Mouse (Mus musculus): ENCODE measurements at regions not wholly inside any gene's neighbourhood (a gene's known extent, or its start where the extent isn't known, plus 50 kb on each side); places are given as distances from the start of the nearest gene placed in this dataset.
A peak's percentile ranks its signal among the peaks of the same experiment; 100 is the strongest.

DNA sequence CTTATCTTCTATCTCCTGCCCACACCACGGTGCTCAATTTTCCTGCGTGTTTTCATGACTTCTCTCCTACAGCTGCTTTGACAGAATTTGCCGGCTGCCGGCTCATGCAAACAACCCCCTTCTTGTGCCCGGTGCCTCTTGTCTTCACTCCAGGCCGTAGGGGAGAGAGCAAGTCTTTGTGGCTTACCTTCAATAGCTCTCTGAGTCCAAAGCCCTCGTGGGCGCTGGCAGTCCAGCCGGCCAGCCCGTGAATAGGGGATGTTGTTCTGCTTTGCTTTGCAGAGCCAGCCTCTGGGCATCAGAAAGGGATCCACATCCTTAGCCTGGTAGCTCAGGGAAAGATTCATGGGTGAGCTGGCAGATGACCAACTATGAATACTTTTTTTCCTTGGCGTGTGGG, 173.9 kb downstream of the Gsdmc2 start:
- ATAC-seq (replicated peaks; ENCODE audit: poor library complexity), result no peak

DNA sequence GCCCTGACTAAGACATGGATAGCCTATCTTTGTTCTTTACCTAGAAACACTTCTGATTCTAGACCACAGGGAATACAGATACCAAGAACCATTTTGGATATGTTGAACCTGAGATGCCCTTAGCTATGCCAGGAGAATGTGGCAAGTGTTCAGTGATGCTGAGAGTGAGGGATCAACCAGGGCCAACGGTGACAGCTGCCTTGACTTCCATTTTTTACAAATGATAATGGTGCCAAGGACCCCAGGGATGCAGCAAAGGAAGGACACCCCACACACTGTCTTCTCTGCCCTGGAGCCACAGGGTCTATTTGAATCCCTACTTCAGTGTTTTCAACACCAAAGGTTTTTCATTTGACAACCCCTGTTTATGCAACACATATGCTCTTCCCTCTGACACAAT, 174.4 kb downstream of the Gsdmc2 start:
- no peak for ATAC-seq (replicated peaks; ENCODE audit: poor library complexity)

DNA sequence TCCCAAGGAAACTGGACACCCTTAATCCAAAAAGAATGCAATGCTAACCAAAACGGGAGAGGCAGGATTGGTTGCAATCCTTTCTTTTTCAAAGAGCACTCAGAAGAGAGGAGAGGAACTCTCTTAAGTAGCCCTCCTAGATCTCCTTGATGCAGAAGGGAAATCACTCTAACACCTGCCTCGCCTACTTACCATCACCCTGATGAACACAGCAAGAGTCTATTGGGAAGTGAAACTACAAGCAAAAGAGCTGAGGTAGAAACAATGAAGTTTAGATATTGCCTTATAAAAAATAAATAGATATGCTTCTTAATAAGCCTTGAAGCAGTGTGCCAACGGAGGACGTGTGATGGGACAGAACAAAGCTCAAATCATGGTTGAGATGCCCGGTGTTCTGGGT, 177.4 kb downstream of the Gsdmc2 start:
- no peak for ATAC-seq (replicated peaks; ENCODE audit: poor library complexity)

DNA sequence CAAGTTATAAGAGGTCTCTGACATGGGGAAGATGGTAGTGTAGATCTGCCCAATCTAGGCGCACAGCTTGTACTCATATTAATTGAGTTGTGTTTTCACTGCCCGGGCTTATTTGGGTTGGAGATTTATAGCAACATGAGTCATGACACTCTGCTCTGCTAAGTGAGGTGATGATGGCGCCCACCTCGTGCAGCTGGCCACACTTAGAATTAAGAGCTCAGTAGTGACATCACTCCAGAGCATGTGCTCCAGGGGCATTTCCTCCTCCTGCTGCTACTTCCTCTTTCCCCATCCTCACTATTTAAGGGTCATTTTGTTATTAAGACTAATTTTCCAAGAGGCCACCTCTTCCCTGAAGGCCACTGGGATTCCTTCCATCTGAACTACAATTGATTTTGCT, 179.5 kb downstream of the Gsdmc2 start:
- peak; percentile 83 for ATAC-seq (replicated peaks; ENCODE audit: poor library complexity)

DNA sequence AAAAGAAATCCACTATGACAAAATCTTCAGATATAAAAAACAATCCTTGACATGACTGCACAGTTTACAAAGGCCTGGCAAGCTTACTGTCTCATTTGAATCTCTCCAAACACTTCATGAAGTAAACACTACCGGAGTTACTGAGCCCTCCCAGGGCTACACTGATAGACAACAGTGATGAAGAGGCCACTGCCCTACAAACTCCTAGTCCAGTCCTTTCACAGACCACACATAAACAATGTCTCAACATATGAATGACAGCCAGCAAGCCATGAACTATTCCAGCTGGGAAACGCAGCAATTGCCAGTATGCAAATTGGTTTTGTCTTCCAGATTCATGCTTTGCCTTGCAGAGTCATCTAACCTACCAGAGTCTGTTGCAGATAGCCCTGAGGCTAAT, 180.1 kb downstream of the Gsdmc2 start:
- no peak for ATAC-seq (replicated peaks; ENCODE audit: poor library complexity)

DNA sequence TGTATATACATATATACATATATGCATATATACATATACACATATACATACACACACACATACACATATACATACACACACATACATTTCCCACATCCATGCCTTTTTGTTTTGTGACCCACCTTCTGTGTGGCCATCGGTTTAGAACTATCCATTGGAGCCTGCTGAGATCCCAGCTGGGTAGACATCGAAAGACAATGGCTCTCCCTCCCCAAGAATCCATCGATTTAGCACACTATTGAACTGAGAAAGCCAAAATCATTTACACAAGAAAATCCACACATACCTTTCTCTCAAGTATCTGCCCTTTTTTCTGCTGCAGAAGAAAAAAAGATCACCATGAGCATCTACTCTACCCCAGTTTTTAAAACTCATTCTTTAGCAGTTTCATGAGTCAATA, 182.8 kb downstream of the Gsdmc2 start:
- ATAC-seq (replicated peaks; ENCODE audit: poor library complexity), result no peak

DNA sequence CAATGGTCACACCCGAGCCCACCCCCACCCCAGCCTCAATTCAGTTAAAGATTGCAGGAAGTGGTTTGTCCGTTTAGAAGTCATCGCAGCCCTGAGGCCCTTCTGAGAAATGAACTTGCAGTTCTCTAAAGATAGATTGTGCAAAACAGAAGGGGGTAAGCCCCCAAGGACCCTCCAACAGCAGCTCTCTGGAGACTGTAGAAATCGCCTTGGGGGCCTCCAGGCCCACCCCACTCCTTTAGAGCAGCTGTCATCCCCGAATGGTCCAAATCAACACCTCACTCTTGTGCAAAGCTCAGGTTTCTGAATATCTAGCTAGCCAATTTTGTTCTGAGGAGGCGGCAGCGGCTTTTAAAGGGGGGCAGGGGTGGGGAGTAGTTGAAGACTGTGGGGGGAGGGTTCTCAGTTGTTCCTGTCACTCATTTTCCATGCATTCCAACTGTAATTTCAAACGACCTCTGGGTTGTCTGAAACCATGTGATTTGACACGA, 186.9 kb downstream of the Gsdmc2 start:
- peak; percentile 81 for ATAC-seq (replicated peaks; ENCODE audit: poor library complexity)

DNA sequence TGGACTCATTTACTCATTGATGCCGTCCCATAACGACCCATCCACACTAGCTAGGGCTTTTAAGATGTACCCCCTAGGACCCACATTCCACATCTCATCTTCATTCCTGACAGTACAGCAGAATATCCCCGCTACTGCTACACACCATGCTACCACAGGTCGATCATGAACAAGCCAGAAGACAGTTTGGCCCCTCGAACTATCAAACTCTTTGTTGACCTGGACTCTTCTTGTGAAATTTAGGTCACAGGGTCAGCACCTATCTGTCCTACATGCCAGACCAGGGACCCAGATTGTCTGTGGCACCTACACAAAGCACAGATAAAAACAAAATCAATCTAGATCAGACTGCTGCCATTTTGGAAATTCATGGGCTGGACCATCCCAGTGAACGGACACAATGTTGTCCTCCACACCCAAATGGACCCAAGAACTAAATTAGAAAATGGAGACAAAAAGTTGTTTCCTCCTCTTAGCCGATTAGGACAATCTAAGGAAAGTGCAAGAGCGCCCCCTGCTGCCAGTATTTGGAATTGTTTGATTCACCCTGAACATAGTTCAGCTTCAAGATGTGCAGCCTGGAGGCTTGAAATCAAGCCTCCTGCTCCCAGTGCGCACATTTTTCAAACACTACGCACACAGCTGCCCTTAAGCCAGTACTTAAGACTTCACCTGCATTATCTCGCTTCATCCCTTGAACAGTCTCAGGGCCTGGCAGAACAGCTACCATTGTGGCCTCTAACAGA, 192.6 kb downstream of the Gsdmc2 start:
- ATAC-seq (replicated peaks; ENCODE audit: poor library complexity), result peak; percentile 51

DNA sequence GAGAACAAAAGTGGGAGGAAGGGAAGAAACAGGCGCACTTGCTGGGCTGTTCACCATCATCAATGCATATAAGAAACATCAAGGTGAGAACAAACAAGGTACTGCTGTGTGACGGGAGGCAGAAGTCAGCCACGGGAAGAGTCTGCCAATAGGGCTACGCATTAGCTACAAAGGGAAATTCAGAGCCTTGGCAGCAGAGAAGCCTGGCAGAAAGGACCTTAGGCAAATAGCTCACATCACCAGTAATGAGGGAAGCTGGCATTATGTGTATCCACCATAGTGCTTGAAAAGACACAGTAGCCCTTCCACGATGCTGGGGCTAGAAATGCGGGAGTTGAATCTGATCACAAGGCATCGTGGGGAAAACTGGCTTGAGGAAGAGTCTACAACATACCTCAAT, 193.9 kb downstream of the Gsdmc2 start:
- no peak for ATAC-seq (replicated peaks; ENCODE audit: poor library complexity)

DNA sequence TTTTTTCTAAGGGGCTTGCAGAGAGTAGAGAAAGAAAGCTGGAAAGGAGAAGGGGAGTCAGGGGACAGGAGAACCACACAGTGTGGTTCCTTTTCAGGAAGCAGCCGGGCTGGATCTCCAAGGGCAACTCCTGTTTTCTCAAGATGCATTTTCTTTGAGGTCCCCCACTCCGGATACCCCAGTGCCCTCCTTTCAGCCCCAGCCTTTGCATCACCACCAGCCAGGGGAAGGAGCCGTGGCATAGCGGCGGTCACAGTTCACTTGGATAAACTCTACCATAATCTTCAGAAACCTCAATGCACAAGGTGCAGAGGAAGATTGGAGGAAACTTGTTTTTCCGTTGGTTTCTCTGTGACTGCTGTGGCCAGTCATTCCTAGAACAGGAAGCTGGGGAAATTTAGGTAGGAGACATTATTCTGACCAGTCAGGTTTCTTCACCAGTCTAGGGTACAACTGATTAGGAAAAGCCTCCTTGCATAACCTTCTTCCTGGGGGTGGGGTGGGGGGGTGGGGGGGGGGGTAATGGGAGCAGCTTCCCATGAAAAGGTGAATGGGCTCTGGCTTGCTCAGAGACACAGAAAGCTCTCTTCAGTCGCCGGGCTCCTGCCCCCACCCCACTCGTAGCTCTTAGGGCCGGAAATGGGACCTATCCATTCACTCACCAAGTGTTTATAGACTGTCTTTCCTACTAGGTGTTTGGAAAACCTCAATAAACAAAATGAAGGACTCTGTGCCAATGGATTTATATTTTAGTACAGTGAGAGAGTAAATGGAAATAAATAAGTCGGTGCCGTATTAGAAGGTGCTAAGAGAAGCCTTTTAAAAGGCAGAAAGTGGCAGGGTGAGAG, 196.6 kb downstream of the Gsdmc2 start:
- peak; percentile 85 for ATAC-seq (replicated peaks; ENCODE audit: poor library complexity)

DNA sequence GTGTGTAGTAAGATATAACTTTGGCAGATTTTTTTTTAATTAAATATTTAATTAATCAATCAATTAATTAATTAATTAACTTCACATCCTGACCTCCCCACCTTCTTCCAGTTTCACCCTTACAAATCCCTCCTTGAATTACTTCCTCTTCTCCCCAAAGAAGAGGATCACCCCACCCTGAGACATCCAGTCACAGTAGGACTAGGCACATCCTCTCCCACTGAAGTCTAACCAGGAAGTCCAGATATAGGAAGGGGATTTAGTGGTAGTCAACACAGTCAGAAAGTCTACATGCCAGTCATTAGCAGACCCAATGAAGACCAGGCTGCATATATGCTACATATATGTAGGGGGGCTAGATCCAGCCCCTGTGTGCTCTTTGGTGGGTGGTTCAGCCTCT, 220.2 kb downstream of the Gsdmc2 start:
- ATAC-seq (replicated peaks; ENCODE audit: poor library complexity), result peak; percentile 37; the same call in 1 of the 2 replicates

DNA sequence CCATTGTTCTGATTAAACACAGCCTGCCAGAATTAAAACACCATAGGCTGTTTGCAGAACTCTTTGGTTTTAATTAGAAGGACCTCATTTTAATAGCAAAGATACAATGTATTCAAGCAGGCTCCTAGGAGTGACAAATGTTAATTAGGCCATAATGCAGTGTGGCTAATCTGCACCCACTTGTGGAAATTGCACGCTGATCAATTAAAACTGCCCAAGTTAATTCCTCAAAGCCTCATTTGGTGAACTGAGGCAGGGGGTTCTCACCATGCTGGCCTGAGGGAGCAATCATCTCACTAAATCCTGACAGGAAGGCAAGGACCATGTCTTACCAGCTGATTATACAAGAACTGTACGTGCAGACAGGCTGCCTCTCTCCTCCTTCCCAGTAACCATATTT, 220.7 kb downstream of the Gsdmc2 start:
- ATAC-seq (replicated peaks; ENCODE audit: poor library complexity), result no peak

DNA sequence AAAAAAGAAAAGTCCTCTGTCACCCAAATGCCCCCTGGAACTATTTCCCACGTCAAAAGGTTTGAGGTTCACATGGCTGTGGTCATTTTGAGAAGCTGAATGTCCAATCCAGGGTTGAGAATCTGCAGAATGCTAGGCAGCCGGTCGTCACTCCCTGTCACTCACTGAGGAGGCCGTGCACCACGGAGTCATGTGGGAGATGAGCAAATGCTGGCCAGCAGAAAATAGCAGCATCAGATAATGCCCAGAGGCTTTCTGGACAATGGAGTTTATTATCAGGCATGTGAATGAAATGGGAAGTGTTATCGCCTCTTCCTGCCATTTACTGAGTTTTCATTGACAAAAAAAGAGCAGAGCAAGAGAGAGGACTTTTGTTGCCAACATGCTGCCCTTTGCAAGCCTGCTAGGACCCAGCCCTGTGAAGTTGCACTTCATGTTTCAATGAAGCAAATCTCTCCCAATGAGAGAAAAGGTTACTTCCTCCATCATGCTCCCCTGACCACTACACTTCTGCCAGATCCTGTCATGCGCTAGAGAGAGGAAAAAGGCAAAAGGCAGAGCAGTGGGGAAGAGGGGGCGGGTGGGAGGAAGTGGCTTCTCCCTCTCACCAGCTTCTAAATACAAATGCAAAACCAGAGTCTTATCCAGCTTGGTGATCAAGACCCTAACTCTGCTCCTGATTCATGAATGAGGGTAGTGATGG, 228.3 kb downstream of the Gsdmc2 start:
- peak; percentile 82 for ATAC-seq (replicated peaks; ENCODE audit: poor library complexity)

DNA sequence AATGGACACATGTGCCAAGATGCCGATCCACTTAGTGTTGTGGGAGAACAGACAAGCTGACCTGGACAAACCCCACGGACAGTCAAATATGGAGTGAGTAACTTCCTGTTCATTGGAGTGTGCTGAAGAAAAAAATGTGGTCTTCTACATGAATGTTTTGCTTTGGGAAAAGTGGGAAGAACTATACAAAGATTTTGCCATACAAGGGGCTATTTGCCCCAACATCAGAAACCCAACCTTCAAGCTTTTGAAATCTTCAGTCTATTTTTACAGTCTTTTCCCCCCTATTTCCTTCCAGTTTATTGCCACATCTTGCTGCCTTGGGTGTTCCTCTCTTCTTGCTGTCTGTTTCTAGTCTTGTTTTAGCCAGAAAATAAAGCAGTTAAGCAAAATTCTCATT, 230.8 kb downstream of the Gsdmc2 start:
- no peak; the same call in 1 of the 2 replicates for ATAC-seq (replicated peaks; ENCODE audit: poor library complexity)

DNA sequence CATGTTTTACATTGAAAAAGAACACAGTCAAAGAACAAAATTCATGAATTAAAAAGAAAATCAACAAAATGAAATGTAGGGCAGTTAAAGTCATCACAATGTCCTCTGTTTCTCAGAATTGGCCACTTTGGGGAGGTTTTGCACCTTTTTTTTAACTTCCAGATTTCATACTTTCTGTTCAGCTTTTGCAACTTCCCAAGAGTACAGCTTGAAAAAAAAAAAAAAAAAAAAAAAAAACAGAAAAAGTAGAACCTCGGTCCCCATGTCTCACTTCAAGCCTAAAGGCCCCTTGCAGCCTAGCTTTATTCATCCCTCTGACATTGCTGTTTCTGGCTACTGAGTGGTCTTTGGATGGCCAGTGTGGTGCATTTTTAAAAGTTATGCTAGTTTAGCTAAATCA, 231.9 kb downstream of the Gsdmc2 start:
- ATAC-seq (replicated peaks; ENCODE audit: poor library complexity), result no peak

DNA sequence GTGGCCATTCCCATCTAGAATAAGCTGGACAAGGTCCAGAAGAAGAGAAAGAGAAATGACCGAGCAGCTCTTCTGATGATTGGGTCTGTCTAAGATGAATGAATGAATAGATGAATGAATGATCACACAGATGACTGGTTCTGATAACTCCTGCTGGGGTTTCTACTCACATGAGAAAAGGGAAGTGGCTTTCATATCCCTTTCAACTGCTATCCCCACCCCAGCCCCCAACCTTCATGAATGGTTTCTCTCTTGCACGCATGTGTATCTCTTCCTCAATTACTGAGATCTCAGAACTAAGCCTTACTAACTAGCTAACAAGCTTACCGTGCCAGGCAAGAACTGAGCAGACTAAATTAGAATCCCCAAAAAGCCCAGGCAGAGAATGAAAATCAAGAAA, 233.8 kb downstream of the Gsdmc2 start:
- ATAC-seq (replicated peaks; ENCODE audit: poor library complexity), result peak; percentile 94

DNA sequence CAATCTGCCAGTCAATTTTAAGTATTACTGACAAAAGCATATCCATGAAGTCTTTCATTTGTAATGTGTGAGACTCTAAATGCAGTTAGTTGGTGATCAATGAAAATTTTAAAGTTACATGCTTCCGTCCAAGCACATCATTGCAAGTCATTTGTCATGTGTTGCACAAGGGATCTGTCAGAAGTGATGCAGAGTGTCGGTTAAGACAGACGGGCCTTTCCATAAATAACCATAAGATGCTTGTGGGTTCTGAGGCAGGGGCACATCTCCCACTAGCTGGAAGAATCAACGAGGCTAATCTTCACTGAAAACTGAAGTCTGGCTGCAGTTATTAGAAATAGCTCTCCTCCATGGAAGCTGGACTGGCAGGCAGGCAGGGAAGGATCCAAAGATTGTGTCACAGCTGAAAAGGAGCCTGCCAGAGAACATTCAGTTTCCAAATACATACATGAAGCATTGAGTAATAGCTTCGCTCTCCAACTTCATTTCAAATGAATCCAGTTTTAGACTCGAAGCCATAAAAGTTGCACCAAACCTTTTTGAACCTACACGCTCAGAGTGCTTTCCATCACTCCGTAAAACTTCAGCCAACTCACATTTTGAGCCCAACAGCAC, 241.8 kb downstream of the Gsdmc2 start:
- peak; percentile 58 for ATAC-seq (replicated peaks; ENCODE audit: poor library complexity)

DNA sequence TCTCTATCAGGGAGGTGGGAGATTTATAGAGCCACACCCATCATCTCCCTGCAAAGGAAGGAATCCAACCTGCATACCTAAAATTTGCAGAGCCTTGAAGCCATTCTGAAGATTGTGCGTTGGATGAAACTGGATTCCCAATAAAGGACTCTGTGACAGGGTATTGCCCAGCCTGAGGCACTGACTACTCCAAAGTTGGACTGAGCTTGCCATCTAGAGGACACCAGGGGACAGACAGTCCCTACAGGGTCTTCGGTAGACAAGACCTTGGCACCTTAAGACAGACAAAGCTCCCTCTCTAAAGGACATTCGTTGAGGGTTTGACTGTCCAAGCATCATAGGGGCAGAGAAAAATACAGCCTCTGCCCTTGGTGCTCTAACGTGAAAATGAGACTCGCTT, 243.4 kb downstream of the Gsdmc2 start:
- ATAC-seq (replicated peaks; ENCODE audit: poor library complexity), result peak; percentile 85

DNA sequence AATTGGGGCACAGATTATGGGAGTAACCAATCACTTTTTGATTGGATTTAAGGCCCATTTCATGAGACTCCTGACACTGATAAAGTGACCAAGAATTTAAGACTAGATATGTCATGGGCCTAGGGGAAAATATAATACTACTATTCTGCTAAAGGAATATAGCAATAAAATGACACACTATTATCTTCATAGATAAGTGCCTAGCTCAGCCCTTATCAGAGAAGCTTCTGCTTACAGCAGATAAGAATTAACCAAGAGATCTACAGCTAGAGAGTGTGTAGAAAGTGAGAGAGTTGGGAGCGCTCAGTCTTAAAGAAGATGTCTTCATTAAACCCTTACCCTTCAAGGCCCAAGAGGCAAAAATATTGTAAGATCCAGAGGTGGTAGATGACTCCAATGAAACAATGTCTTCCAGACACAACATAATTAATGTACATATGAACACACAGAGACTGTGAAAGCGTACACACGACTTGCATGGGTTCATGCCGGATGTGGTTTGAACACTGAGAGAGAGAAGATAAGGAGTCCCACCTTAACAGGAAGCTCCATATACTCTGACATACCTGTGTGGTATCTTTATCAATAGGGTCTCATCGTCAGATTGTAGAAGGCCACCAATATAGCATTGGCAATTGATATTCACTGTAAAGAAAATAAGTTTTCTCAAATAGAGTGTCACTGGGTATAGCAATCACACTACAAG, 252.1 kb downstream of the Gsdmc2 start:
- no peak for ATAC-seq (replicated peaks; ENCODE audit: poor library complexity)

DNA sequence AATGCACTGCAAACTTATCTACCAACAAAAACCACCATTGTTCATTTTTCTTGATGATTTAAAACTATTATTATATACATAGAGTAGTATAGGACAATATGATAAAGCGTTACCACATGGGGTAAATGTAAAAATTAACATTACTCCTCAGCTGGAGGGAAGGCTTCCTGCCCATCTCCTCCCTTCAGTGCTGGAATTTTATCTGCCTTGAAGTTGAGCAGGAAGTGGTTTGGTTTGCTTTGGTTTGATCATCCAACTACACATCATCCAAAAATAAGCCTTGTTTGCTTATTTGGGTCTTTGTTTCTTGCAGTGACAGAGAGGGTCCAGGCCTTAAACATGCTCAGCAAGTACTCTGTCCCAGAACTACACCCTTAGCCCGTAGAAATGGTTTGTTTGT, 285.7 kb downstream of the Gsdmc2 start:
- no peak for ATAC-seq (replicated peaks; ENCODE audit: poor library complexity)

DNA sequence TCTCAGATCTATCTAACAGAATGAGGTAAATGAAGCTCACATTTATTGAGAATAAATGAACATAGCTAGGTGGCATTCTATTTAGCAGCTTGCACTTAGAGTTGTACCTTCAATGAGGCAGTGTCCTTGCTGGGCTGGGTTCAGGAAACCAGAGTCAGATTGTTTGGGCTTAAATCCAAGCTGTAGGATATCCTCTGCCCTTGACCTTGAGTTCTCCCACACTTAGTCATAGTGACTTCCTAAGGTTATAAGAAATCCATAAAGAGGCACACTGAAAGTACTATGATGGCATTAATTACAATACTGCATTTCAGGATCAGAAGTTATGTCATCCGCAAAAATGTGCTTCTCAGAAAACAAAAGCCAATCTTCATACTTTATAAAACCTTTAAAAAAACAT, 286.3 kb downstream of the Gsdmc2 start:
- ATAC-seq (replicated peaks; ENCODE audit: poor library complexity), result no peak

Measured in megakaryocyte progenitor cell, adult 5-6 weeks (primary cell).